Mouse (Mus musculus) cerebellum, adult 9-11 months (tissue): Measurements from ENCODE around the gene Dhcr7.
A peak's percentile ranks its signal among the peaks of the same experiment; 100 is the strongest.

Experiments
- DNase-seq: peaks from one replicate; pipeline ENCODE4 v3.0.0; 2022

Gene Dhcr7

DNA sequence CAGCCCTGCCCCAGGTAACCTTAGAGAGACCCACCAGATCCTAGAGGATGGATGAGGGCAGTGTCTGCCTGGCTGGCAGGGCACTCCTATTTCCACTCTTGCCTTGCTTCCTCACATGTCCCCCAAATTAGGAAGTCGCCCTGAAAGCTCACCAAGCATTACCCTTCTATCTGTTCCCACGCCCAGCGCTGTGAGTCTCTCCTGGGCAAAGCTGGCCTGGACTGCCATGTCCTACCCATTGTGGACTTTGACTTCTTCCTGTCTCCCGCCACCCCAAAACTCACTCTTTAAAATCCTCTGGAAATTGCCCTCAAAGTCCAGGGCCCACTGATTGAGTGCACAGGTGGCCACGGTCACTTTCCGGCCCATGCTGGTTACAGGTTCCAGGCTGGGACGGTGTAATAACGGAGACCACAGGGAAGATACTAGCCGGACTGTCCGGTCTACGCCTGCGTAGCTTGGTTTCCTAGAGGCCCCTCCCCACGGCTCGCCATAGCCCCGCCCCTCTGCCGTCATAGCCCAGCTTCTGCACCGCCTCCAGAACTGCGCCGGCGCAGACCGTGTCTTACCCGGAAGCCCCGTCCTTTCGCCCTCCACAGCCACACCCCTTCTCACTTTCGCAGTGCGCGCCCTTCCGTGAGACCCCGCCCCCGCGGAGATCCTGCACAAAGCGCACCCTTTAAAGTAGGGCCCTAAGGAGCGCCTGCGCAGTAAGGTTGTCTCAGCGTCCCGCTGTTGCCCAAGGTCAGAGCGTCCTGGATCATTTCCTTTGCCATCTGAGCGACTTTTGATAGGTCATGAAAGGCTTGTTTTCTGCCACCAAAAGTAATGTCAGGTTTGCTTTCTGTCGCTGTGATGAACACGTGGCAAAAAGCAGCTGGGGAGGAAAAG, at the start of gene Dhcr7, which contains the start of gene Nadsyn1:
Dhcr7 (plus strand) TSS at position 771 of the 891 bp plus-strand sequence.
Nadsyn1 (minus strand) TSS at position 475 of the 891 bp plus-strand sequence.
- DNase-seq: peak; percentile 99

DNA sequence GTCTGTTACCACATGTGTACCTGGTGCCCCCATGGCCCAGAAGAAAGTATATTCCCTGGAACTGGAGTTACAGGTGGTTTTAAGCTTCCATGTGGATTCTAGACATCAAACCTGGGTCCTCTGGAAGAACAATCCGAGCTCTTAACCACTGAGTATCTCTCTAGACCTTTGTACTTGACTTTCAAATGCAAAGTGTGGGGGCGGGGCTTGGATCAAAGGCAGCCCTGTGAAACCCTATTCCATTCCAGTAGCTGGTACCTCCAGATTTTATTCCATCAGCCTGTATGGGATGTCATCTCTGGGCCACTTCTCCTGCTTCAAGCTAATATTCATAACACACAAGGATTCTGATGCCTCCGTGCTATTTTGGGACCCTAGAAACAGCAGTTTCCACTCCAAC, 46.8 kb upstream of the Dhcr7 start:
- no peak for DNase-seq

DNA sequence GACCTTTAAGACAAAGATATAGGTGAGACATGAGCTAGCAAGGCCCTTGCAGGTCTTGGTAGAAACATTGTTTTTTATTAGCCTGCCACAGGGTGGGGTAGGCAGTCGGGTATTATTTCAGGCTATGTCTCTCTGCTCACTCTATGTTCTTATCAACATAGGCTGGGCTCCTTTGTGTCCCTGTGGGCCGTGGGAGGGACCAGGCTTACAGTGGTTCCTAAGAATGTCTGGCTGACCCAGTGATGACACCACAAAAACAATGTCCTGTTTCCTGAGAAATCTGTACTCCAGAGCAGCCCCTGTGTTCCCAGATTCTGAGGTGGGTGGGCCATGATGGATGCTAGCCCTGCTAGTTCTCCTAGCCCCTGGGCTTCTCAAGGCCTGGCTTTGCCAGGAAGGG, 45.6 kb upstream of the Dhcr7 start:
- DNase-seq: no peak

DNA sequence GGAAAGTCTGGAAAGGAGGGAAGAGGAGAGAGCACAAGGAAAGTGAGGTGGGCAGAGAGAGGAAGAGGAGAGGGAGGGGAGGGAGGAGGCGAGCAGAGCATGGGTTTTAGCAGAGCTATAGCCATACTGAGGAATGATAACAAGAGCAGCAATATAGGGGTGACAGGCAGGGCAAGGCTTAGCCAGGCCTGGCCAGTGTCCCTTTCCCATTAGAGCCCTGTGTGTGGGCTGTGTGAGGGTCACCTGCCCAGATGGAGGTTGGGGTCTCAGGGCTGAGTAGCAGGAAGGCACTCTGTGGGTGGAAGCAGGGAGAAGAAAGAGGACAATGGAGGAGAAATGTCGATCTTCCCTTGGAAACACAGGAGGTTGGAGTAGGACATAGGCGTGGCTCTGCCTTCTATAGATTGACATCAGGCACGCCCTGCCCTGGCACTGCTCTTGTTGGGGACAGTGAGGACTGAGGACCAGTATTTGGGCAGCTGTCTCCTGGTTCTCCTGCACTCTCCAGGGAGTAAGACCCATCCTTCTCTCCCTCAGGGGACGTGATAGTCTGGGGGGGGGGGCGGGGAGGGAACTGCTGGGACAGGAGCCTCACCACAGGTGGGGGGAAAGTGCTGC, 39.5 kb upstream of the Dhcr7 start:
- no peak for DNase-seq

DNA sequence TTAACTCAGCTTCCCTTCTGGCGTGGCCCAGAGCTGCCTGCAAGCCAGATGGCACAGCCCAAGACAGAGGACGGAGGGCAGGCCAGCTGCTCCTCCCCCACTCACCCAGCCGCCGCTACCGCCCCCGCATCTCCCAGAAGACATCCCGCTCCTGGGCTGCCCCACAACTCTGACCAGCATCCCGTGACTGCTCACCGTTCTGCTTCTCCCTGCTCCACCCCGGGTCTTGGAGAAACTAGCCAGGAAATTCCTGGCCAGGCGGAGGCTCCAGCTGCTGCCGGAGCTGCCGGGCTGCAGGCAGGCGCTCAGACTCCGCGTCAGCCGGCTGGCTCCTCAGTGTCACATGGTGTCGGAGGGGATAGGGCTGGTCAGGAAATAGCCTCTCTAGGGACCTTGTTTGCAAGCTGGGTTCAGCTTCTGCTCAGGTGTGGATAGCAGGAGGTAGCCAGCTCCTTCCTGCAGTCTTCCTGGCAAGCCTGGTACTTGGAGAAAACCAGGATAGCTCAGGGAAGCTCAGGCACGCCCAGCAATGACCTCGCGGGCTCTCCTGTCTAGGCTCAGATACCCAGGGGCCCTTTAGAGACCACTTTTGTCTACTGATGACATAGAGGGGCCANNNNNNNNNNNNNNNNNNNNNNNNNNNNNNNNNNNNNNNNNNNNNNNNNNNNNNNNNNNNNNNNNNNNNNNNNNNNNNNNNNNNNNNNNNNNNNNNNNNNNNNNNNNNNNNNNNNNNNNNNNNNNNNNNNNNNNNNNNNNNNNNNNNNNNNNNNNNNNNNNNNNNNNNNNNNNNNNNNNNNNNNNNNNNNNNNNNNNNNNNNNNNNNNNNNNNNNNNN, 38.7 kb upstream of the Dhcr7 start, which contains the start of gene Mrgpre:
Mrgpre (minus strand) TSS at position 505 of the 834 bp plus-strand sequence.
- DNase-seq: peak; percentile 59

DNA sequence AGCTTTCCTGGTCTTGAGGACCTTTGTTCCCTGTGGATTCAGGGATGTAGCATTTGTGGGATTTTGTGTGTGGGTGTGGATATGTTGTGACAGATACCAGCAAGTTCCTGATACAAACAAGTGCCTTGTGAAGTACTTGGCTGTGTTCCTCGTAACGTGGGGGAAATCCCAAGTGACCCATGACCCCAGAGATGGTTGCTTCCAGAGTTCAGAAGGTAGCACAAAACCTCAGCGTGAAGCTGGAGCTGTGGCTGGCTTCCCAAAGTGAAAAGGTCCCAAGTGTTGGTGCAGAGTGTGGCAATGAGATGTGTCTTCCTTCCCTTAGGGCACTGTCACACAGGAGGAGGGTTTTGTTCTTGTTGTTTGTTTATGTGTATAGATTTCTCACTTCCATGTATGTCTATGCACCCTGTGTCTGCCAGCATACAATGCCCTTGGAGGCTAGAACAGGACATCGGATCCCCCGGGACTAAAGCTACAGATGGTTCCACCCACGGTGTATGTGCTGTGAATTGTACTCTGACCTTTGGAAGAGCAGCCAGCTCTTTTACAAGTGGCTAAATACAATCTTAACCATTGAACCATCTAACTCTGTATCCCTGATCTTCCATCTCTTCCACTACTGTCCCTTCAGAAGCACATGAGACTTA, 30.5 kb upstream of the Dhcr7 start:
- no peak for DNase-seq

DNA sequence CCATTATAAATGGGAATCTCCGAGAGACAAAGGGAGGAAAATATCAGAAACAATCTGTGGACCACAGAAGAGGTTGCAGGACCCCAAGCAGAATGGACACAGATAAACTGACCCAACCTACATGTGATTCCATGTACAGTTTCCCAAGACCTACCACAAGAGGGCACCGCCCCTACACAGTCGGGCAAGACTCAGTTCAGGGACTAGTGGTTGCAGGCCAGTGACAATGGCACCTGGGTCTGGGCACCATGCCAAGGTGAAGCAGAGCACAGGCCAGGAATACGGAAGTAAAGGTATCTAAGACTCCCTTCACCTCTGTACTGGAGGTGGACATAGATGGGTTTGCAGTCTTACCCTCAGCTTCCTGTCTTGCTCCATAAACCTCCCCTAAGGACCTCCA, 29.8 kb upstream of the Dhcr7 start:
- peak; percentile 35 for DNase-seq

DNA sequence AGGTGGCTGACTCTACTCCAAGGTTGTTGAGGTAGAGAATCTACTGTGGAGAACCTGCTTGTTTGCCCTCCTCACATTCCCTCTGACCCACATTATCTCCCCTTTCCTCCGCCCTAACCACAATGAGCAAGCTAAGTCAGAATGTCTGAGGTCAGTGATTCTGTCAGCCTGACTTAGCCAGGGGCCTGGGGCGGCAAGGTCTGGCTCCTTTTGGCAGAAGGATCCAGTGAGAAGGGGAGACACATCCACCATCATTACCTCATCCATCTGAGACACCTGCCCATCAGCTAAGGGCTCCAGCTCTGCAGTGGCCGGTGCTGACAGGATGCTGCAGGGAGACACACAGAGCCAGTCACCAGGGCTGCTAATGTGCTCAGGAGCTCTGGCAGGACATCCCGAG, 24.2 kb upstream of the Dhcr7 start:
- DNase-seq: no peak

DNA sequence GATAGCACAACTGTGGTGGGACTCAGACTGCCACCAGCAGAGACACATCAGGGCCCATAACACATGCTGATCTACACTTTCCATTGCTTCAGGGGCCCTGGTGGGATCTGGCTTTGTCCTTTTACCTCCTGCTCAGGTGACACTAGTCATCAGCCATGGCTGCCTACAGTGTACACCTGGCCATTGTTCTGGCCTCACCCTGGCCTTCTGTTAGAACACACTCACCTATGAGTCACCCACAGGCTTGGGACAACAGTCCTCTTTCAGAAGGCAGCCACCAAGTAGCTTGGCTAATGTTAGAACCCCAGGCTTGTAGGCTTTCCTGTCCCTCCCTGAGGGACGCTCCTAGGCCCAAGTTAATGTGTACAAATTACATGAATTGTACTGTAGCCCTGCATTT, 22.2 kb upstream of the Dhcr7 start:
- no peak for DNase-seq

DNA sequence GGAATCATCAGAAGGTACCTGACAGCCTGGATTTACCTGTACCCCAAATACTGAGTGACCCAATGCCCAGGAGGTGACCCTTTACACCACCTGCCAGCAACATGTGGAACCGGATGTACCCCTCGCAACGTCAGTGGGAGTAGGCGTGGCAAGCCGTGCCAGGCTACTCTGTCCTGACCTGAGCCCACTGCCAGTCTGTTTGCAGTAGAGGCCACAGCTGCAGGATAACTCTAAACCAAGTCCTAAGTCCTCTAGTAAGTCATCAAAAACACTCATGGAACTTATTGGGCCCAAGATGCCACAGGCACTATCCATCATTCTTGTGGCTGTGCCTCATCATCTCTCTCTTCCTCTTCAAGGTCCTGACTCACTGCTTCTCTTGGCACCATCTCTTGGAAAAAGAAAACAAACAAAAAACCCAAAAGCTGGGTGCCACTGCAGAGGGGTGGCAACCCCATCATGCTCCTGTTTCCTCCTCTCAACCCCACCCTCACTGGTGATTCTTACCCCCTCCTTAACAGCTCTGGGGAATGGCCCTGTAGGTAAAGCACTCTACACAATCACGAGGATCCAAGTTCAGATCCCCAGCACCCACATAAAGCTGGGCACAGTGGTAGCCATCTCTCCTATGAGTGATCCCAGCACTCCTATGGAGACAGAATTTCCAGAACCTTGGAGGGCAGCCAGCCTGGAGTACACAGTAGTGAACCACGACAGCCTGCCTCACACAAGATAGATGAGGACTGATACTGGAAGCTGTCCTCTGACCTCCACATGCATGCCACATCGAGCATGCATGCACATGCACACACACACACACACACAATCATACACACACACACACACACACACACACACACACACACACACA, 21.5 kb upstream of the Dhcr7 start:
- no peak for DNase-seq

DNA sequence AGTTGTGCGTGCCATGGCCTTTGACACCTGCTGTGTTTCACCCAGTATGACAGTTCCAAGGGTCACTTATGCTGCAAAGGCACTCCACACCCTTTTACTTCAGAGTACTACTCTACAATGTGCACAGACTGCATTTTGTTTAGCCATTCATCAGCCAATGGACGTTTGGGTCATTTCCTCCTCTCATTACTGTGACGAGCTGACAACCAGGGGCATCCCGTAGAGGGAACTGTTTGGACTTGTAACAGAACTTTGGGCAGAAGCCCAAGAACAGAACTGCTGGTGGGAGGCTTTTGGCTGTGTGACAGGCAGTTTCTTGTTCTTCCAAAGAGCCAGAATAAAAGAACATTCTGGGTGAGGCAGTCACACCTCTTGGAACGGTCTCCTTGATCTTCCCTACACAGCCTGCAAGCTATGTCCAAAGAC, 17.7 kb upstream of the Dhcr7 start:
- no peak for DNase-seq

DNA sequence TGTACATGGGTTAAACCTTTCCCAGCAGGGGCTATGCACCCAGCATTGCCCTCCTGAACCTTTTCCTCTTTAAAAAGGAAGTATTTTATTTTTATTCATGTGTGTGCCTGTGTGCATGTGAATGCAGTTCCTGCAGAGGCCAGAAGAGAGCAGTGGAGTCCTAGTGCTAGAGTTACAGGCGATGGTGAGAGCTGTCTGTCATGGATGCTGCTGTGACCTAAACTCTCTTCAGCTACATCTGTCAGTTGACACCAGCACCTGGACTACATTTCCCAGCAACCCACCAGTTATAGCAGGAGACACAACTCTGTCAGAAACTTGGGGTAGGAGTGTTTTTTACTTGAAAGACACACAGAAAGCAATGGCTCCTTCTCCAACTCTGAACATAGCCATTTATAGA, 14.0 kb upstream of the Dhcr7 start:
- no peak for DNase-seq

DNA sequence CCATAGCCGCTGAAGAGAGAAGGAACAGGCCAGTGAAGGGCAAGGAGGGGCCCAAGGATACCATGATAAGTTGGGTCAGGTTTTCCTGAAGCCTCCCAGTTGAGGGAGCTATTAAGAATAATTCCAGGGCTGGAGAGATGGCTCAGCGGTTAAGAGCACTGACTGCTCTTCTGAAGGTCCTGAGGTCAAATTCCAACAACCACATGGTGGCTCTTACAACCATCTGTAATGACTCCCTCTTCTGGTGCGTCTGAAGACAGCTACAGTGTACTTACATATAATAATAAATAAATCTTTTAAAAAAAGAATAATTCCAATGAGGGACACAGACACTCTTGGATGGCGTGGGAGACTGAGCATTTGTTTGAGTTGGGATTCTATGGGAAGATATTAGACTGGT, 3.7 kb upstream of the Dhcr7 start:
- DNase-seq: no peak

DNA sequence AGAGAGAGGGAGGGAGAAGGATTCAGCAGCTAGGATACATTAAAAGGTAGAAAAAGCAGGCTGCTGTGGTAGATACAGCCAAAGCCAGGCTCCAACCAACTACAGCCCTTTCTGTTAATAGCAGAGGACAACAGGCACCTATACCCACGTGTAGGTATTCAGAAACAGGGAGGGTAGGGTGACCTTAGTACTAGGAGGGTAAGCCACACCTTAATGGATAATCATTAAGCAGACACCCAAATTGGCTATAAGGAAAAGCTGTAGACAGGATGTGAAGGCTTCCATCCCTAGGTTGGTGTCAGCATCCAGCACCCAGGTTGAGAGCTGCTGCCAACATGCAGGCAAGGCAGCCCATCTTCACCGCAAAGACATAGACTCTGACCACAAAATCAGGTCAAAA, 1.7 kb upstream of the Dhcr7 start:
- no peak for DNase-seq

DNA sequence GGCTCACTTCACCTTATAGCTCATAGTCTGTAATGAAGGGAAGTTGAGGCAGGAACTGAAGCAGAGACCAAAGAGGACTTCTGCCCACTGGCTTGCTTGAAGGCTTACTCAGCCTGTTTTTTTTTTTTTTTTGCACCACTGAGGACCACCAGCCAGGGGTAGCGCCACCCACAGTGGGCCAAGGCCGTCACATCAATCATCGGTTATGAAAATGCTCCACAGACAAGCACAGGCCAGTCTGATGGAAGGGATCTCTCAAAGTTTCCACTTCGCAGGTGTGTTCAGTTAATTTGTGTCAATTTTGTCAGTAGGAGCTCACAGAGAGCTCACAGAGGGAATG, 291 bp downstream of the Dhcr7 start:
- DNase-seq: no peak

DNA sequence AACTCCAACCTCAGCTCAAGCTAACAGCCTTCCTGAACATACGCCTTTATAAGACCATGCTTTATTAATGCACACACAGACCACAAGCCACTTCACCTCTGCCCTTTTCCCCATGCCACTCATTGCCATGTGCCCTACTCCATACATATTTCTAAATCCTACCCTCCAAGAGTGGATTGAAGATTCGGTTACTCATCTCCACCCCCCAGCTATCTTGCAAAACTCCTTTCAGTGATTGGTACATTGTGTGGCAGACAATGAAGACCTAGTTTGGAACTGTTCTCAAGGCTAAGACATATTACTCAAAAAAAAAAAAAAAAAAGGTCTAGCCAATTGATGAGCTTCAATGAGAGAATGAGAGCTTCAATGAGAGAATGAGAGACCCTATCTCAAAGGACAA, 4.0 kb downstream of the Dhcr7 start:
- DNase-seq: no peak

DNA sequence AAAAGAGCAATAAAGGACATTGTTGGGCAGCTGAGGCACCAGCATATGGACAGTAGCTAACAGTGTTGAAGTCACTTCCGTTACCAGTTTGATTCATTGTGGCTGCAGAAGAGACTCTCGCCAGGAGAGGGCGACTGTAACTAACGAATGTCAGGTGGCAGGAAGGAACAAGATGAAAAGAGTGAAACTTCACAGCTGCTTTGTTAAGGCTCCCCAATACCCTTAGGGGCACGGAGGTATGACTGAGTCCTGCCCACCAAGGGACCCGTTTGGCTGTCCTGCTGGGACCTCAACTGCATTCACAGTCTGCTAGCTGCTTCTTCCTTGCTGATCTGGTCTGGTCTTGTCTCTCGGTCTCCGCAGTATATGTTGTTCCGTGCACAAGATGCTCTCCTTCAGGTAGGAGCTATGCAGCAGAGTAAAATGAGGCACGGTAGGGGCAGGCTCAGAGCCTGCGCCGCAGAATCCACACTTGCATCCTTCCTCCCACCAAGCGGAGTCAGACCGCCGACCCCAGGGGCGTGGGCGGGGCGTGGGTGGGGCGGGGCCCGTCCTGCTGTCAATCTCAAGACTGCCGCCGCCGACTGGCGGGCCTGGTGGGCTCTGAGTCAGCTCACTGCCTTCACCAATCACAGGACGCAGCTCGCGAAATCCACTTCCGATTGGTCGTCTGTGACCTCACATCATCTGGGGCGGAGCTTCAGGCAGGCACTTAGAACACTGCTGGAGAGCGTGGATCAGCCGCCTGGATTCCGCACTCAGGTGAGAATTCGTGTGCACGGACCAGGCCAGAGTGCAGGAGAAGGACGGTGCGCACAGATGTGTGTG, 6.8 kb downstream of the Dhcr7 start:
- peak; percentile 97 for DNase-seq

DNA sequence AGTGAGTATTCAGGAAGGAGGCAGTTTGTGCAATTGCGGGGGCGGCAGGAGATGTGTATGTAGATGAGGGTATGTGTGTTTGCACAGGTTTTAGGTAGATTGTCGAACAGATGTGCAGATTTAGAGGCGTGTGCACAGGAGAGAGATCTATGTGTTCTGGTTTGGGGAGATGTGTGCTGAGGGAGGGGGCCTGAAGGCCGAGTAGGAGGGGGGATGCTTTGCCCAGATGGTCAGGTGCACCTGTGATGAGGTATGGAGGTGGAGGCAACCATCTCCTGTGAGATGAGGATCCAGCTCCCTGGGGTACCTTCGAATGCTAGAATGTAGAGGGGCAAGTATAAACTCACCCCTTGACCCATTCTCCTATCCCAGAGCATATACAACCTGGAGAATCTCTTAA, 7.5 kb downstream of the Dhcr7 start:
- no peak for DNase-seq

DNA sequence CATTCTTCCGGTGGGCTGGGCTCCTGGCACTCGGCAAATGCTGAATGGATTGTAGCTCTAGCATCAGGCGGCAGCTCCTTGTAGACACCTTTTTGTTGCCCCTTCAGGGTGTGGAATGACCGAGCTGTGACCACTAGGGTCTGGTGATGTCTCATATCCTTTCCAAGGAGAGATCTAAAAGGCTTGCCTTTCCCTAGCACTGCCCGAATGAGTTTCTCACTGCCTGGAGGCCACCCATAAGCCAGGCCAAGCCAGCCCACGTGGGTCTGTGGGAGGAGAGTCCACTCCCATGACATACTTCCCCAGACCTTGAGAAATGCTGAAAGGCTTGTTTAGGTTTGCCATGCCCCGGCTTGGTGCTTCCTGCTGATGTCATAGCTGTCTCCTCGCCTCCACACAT, 9.3 kb downstream of the Dhcr7 start:
- peak; percentile 27 for DNase-seq

DNA sequence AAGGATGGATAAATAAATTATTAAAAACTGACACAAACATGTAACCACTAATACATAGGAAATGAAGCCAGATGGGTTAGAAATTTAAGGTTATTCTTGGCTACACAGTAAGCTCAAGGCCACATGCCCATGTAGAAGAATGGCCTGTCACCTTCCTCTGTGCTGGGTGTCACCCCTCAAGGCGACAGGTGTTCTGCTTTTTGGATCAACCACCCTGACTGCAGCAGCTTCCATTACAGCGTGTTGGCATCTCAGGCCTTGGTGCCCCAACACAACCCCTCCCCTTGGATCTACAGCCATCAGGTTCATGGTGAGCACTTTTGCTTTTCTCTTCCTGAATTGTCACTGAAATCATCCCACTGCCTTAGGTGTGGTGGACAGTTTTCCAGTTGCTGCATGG, 9.7 kb downstream of the Dhcr7 start:
- no peak for DNase-seq

DNA sequence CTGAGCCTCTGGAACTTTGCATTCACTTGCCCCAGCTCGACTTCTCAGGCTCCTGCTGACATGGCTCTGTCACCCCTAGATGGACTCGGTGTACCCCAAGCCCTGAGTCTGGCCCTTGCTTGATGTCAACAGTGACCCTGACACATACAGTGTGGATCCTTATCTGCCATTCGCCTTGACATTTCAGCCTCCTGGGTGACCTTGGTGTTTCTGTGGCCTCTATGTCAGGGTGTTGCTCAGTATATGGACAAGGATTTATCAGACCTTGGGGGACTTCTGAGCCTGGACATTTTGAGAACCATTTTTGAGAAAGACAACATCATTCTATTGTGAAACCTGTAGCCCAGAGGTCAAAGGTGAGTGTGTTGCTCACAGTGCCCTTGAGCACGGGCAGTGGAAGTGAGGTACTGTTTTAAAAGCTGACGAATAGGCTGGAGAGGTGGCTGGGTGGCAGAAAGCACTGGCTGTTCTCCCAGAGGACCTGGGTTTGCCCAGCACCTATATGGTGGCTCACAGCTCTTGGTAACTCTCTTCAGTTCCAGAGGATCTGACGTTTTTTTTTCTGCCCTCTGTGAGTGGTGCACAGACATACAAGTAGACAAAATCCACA, 10.7 kb downstream of the Dhcr7 start:
- DNase-seq: no peak
